Mouse (Mus musculus) gastrocnemius, postnatal 4 days (tissue): ENCODE data around the gene Ptchd1. TPM values are rescaled to one million over a fixed set of nuclear protein-coding genes. Genes with fewer than 3 reads are reported as not detected.

Experiments used
- total RNA-seq, 2 experiments: library from RNA; stranded (reverse); gene quantifications; 2 replicates each; pipeline ENCODE4 v1.2.3; 2021

Ptchd1 gene
- total RNA-seq, 2 experiments from 2014 or later = 0.34 to 0.56 TPM

Other genes starting within 250 kb of the Ptchd1 start
- gene Gm15155, start 927 bp upstream of the Ptchd1 start, total RNA-seq = not detected